Mouse (Mus musculus): ENCODE measurements around the gene Cabp4.
"Not testable (repeated sequence)": the region's sequence is repeated elsewhere in the genome, so short reads cannot be mapped to it uniquely, and the experiment has no call there.

Cabp4 gene

DNA sequence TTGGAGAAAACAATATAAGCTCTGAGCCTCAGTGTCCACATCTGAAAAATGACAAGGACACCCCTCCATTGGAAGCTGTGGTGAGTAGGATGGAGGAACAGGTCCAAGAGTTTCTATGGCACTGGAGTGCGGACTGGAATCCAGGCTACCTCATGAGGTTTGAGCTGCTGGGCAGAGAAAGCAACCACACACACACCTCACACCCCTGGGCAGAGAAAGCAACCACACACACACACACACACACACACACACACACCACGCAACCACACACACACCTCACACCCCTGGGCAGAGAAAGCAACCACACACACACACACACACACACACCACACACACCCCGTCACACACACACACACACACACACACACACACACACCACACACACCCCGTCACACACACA, 18.6 kb downstream of the Cabp4 start:
- DNase-seq (ENCODE audit: low read depth, low spot score) = not testable (repeated sequence)

DNA sequence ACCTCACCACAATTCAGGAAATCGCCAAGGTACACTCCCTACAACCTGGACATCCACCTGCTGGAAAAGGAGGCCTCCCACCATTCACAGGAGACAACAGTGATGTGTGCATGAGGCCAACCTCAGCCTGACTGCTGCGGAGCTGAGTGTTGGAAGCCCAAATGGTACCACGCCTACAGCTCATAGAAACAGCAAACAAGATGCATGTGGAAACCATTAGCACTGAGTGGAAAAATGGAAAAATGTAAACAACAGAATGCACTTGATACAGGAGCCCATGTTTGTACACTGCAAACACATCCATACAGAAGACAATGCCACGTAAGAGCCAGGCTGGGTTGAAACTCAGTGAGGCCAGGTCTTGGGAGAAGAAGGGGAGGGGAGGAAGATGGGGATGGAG, 19.4 kb downstream of the Cabp4 start:
- DNase-seq (ENCODE audit: low read depth, low spot score) = no peak

GRCm38 (mm10) chr19:4122411-4123370, 21.1 kb downstream of the Cabp4 start:
- DNase-seq (ENCODE audit: low read depth, low spot score) = no peak

- not testable (repeated sequence) for DNase-seq (ENCODE audit: low read depth, low spot score)
These were observed 21.9 kb downstream of the Cabp4 start for GRCm38 (mm10) chr19:4121896-4122295.

DNA sequence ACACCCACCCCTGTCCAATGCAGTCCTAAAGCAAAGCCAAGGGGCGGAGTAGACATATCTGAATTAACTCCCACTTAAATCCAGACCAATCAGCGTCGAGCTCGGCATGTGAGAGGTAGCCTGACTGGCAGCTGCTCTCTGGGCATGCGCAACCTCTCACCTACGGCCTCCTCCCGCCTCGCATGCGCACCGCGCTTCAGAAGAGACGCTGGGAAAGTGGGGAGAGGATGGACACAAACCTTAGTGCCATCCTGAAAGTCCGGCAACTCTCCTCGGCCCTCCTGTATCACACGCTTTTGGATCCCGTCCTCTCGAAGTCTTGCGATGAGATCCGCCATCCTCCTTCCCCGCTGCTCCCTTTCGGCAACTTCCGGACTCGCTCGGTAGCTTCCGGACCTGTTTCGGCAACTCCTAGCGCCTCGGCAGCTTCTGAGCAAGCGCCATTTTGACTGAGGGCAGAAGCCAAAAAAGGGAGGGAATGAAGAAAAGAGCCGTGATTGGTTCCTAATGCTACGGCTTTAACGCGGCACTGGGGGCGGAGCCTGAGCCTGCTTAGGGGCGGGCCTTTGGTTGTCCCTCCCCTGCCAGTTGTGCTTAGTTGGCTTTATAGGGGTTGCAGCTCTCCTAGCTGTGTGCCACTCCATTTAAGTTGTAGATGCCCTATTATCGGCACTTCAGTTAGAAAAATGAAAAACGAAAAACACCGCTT, 22.6 kb downstream of the Cabp4 start:
- DNase-seq (ENCODE audit: low read depth, low spot score) = peak; percentile 98

DNA sequence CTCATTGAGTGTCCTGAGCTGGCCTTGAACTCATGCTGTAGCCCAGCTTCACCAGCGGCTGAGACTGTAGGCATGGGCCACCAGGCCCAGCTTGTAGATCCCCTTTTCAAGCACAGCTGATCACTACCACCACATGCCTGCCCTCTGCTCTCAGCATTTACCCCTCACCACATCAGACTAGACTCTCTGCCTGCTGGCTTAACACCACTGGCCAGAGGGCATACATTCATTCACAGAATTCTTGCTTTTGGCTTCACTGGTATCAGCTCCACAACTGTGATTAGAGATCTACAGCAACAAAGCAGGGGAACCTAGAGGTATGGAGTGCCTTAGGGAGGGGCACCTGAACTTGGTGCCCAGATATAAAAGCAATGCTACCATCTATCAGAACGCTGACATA, 23.3 kb downstream of the Cabp4 start:
- no peak for DNase-seq (ENCODE audit: low read depth, low spot score)

GRCm38 (mm10) chr19:4119716-4120487, 23.9 kb downstream of the Cabp4 start:
- DNase-seq (ENCODE audit: low read depth, low spot score) = no peak

GRCm38 (mm10) chr19:4118350-4118749, 25.5 kb downstream of the Cabp4 start:
- DNase-seq (ENCODE audit: low read depth, low spot score) = no peak

- DNase-seq (ENCODE audit: low read depth, low spot score) = no peak
These were observed 26.8 kb downstream of the Cabp4 start for GRCm38 (mm10) chr19:4117006-4117405.

DNA sequence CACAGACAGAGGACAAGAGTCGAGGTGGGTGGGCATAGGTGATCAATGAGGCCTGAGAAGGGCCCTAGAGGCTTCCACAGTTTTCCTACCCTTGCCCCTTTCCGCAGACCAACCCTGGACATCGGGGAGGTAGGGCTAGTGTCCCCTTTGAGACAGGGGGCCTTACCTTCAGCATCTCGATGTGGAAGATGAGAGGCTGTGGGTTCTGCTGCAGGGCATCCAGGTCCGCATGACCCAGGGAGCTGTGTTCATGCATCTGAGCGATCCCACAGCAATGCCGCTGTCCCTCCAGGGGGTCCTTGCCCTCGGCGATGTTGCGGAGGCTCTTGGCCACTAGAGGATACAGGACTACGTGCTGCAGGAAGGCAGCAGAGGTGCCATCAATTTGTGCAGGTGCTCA, 28.0 kb downstream of the Cabp4 start:
- DNase-seq (ENCODE audit: low read depth, low spot score) = no peak

- no peak for DNase-seq (ENCODE audit: low read depth, low spot score)
These were observed 28.7 kb downstream of the Cabp4 start for GRCm38 (mm10) chr19:4115144-4115543.

GRCm38 (mm10) chr19:4114551-4114950, 29.3 kb downstream of the Cabp4 start:
- no peak for DNase-seq (ENCODE audit: low read depth, low spot score)

- no peak for DNase-seq (ENCODE audit: low read depth, low spot score)
These were observed 30.0 kb downstream of the Cabp4 start for GRCm38 (mm10) chr19:4113806-4114230.

DNA sequence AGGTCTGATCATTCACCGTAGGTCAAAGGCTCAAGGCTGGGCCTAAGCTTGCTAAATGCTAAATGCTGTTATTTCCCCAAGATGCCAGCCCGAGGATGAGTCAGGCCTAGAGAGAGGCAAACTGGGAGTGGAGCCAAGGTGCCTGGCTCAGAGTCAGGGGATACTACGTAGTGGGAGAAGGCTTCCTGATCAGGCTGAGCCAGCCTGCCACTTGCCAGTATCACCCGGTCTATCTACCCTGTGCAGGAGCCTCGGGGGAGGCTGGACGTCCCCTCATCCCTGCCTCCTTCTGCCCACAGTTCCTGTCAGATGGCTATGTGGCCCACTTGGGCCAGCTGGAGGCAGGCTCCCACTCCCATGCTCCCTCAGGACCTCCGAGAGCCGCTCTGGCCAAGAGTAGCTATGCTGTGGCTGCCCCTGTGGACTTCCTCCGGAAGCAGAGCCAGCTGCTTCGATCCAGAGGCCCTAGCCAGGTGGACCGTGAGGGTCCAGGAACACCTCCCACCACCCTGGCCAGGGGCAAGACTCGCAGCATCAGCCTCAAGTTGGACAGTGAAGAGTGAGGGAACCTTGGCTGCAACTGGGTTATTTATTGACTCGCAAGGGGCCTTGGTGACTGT, 30.5 kb downstream of the Cabp4 start:
- DNase-seq (ENCODE audit: low read depth, low spot score) = no peak

DNA sequence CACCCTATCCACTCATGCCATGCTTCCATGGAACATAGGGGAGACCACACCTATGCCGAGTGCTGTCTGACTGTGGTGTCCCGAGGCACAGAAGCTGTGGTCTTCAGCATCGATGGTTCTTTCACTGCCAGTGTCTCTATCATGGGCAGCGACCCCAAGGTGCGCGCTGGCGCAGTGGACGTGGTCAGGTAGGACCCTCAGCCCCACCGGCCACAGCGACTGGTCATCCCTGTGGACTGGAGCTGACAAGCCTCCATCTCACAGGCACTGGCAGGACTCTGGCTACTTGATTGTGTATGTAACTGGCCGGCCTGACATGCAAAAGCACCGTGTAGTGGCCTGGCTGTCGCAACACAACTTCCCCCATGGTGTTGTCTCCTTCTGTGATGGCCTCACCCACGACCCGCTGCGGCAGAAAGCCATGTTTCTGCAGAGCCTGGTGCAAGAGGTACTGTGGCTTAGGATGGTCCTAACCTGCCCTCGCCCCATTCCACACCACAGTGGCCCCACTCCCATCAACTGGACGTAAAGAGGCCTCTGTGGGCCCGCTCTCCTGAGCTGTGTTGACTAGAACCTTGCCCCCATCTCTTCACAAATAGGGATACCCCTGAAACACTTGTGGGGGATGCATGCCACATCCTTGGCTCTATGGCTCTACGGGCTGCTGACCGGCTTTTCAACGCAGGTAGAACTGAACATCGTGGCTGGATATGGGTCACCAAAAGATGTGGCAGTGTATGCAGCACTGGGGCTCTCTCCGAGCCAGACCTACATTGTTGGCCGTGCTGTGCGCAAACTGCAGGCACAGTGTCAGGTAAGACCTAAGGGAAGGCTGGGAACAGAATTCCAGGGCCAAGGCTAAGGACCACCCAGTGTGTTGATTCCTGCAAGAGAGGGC, 31.5 kb downstream of the Cabp4 start:
- DNase-seq (ENCODE audit: low read depth, low spot score) = no peak

DNA sequence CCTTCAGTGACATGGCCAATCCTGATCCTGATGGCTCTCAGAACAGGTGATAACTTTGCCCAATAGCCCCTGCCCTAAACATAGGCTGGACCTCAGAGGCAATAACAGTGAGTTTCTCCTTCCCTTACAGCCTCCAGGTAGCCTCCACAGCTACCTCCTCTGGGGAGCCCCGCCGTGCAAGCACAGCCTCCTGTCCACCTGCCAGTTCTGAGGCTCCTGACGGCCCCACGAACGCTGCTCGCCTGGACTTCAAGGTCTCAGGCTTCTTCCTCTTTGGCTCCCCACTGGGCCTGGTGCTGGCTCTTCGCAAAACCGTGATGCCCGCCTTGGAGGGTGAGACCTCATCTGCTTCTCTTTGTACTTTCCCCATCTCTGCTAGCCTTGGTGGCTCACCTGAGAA, 35.3 kb downstream of the Cabp4 start:
- no peak for DNase-seq (ENCODE audit: low read depth, low spot score)

DNA sequence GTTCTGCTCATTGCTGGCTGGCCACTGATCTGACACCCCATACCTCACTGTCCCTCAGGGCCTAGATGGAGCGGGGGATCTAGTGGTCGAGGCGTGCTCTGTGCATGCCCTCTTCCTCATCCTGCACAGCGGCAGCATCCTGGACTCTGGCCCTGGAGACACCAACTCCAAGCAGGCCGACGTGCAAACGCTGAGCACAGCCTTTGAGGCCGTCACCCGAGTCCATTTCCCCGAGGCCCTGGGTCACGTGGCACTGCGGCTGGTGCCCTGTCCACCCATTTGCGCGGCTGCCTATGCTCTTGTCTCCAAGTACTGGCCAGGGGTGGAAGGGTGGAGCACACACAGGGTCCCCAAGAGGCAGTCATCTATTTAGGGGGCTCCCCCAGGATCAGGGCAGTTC, 37.2 kb downstream of the Cabp4 start:
- no peak for DNase-seq (ENCODE audit: low read depth, low spot score)

- no peak for DNase-seq (ENCODE audit: low read depth, low spot score)
These were observed 39.1 kb downstream of the Cabp4 start for GRCm38 (mm10) chr19:4104675-4105194.

DNA sequence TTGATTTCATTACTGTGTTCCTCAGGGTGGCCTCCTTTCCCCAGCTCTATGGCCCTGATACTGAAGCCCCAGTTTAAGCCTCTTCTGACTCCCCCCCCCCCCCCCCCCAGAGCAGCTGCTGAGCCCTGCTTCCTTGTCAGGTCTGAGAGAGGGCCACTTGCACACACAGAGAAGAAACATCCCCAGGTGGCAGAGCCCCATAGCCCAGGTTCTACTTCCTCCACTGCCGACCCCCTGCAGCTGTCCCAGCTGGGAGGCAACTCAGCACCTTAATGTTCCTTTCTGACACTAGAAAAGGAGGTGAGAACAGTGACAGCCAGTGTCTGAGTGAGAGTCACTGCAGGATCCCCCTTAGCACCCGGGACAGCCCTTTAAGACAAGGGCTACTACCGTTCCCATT, 40.0 kb downstream of the Cabp4 start:
- DNase-seq (ENCODE audit: low read depth, low spot score) = no peak

- DNase-seq (ENCODE audit: low read depth, low spot score) = no peak
These were observed 40.5 kb downstream of the Cabp4 start for GRCm38 (mm10) chr19:4103294-4103693.
